Mouse (Mus musculus): ENCODE measurements around the gene Lrit2. TPM values are rescaled to one million over a fixed set of nuclear protein-coding genes. Genes with fewer than 3 reads are reported as not detected.

Lrit2 gene
- not detected for total RNA-seq (2021)

- no peak for DNase-seq (ENCODE audit: extremely low spot score in 1 of 2, low spot score in 1 of 2)
Measured at GRCm38 (mm10) chr14:37067629-37068028, at the start of gene Lrit2. Gene Lrit2 (plus strand): TSS chr14:37067929.

GRCm38 (mm10) chr14:37027248-37027933 is 40.3 kb upstream of the Lrit2 start:
- no peak for DNase-seq (ENCODE audit: extremely low spot score in 1 of 2, low spot score in 1 of 2)

GRCm38 (mm10) chr14:37027951-37028350 is 39.8 kb upstream of the Lrit2 start:
- DNase-seq (ENCODE audit: extremely low spot score in 1 of 2, low spot score in 1 of 2) = no peak

DNA sequence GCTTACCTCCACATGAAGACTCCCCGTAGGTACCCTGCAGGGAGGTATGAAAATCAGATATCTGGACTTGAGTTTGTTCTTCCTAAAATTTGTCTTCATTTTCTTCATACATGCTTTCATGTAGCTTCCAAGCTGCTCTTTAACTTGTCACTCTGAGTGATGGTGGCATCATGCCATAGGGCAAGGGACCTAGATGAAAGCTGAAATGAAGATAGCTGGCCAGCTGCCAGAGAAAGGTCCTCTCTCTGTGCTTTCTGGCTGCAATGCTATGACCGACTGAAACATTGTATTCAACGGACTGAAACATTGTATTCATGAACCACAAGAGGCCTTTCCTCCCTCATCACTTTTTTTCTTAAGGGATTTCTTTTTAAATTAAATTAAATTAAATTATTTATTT is 39.2 kb upstream of the Lrit2 start:
- no peak for DNase-seq (ENCODE audit: extremely low spot score in 1 of 2, low spot score in 1 of 2)

DNA sequence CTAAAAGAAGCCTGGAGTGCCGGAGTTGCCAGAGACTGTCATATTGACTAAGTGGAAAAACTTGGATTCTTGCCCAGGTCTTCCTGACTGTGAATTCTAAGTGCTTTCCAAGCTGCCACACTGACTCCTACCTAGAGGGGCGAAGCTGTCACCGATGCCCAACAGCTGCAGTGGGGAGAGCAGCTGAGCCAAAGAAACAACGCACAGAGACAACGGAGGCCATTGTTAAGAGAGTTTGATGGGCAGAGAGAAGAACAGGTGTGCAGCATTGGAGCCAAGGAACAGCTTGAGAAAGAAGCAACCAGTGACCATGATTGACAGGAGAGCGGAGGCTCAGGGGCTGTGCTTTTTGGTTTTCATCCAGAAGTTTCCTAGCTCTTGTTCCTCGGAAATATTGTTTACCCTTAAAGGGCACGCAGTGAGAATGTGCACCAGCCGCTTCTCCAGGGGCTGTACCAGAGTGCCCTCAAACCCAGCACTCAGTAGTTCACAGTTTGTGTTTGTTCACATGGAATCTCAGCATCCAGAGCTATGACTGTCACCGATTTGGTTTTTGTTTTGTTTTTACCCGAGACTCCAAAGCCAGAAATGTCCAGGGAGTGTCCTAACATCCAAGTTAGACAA is 35.1 kb upstream of the Lrit2 start:
- DNase-seq (ENCODE audit: extremely low spot score in 1 of 2, low spot score in 1 of 2) = no peak

DNA sequence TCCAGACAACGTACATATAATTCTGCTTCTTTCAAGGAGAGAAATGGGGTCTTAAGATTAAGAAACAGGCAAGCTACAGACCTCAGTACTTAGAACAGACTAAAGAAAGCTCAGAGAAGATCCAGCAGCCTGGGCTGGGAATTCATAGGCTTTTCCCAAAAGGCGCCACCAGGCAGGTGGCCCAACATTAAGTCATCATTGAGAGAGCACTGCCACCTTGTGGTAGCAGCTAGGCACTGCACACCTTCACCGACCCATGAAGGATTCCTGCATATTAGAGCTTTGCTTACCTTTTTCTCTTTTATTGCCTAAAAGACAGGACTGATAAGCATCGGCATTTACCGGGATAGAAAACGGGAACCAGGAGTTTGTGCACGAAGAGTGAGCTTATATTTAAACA is 34.5 kb upstream of the Lrit2 start:
- DNase-seq (ENCODE audit: extremely low spot score in 1 of 2, low spot score in 1 of 2) = peak; percentile 69 to 89

GRCm38 (mm10) chr14:37034432-37034831 is 33.3 kb upstream of the Lrit2 start:
- DNase-seq (ENCODE audit: extremely low spot score in 1 of 2, low spot score in 1 of 2) = no peak

DNA sequence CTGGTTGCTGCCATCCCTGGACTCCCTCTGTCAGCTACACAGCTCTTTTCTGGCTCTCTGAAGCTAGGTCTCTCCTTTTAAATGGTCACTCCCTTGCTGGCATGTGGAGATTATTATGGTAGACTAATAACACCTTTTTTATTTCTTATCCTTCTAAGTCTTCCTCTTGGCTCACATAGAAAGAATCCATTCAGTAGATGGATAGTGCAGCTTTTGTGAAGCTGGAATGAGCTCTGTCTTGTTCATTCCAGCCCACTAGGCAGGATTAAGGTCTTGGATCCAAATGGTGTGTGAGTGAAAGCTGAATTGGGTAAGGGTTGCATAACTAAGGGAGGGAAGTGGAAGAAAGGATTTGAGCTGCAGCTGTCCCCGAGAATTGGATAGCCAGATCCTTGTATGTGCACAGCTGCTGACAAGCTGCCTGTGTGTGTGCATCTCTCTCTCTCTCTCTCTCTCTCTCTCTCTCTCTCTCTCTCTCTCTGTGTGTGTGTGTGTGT is 18.8 kb upstream of the Lrit2 start, which contains the start of gene Rgr:
Gene Rgr, minus strand, starts transcription at position 51 of the 497 bp plus-strand sequence.
- DNase-seq (ENCODE audit: extremely low spot score in 1 of 2, low spot score in 1 of 2) = no peak

DNA sequence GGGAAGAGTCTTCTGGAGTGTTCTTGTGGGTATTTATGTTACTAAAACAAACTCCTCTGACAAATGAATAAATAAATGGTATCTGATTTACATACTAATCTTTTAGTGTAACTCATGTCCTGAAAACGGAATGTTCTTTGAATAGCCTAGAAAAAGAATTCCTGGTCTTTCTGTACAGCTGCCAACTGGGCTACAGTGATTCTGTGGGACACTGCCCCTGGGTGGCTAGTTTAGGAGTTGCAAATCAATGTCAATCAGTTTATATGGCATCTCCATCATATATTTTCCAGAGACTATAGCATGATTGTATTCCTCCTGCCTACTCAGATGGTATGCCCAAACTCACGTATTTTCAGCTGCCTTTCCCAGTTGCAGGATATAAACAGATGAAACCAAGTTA is 2.9 kb upstream of the Lrit2 start:
- no peak for DNase-seq (ENCODE audit: extremely low spot score in 1 of 2, low spot score in 1 of 2)

DNA sequence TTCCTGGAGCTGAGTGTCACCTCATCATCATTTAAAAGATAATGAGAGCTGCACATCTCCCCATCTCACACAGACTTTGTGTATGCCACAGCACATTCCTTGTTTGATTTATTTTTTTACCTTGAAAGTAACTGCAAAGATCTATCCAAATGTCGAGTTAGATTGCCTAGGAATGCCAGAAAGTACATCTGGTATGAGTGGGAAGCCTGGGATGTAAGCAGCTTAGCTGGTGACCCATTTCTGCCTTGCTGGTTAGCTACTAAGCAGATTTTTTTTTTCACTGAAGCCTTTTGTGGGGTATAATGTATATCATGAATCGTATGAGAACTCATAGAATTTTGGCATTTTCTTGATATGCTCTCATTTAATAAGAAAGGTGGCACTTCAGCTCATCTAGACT is 1.1 kb upstream of the Lrit2 start:
- DNase-seq (ENCODE audit: extremely low spot score in 1 of 2, low spot score in 1 of 2) = no peak

- peak in 1 of 2 experiments; percentile 53 for DNase-seq (ENCODE audit: extremely low spot score in 1 of 2, low spot score in 1 of 2)
Measured at GRCm38 (mm10) chr14:37068516-37068915, 787 bp downstream of the Lrit2 start.

GRCm38 (mm10) chr14:37080724-37081123 is 13.0 kb downstream of the Lrit2 start:
- DNase-seq (ENCODE audit: extremely low spot score in 1 of 2, low spot score in 1 of 2) = no peak

GRCm38 (mm10) chr14:37083755-37084154 is 16.0 kb downstream of the Lrit2 start:
- no peak for DNase-seq (ENCODE audit: extremely low spot score in 1 of 2, low spot score in 1 of 2)

DNA sequence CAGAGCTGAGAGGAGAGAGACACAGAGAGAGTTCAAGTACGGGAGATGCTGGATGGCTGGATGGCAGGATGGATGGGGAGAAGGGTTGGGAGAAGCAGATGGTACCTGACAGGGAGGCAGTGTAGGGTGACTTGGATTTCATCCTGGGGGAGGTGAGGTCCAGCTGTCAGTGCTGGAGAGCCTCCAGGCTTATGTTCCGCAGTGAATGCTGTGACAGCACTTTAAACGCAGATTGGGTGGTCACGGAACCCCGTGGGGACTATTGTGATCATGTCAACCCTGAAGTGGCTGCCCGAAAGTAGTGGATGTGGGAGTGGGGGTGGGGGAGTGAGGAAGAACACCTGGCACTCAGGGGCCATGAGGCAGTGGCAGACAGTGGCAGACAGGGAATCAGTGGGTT is 26.7 kb downstream of the Lrit2 start:
- no peak for DNase-seq (ENCODE audit: extremely low spot score in 1 of 2, low spot score in 1 of 2)

GRCm38 (mm10) chr14:37095556-37095955 is 27.8 kb downstream of the Lrit2 start:
- no peak for DNase-seq (ENCODE audit: extremely low spot score in 1 of 2, low spot score in 1 of 2)

GRCm38 (mm10) chr14:37097956-37098530 is 30.3 kb downstream of the Lrit2 start, which contains the start of gene Cdhr1:
Gene Cdhr1 (minus strand): TSS chr14:37098347.
- DNase-seq (ENCODE audit: extremely low spot score in 1 of 2, low spot score in 1 of 2) = no peak

- no peak for DNase-seq (ENCODE audit: extremely low spot score in 1 of 2, low spot score in 1 of 2)
Measured at GRCm38 (mm10) chr14:37101531-37101930, 33.8 kb downstream of the Lrit2 start.

DNA sequence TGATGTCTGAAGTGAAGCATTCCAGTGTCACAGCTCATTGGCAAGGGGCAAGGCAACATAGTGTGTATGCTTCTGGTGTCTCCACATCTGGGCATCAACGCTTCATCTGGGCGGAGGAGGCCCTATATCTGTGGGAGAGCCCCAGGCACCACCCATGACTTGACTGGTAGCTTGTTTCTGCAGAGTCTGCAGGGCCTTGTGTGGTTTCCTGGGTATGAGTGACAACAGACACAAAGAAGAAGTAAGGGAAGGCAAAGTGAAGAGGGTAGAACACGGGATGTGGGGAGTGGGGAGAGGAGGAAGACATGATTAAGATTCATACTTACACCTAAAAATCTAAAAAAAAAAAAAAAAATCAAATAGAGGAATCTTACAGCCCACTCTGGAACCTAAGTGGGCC is 34.8 kb downstream of the Lrit2 start:
- no peak for DNase-seq (ENCODE audit: extremely low spot score in 1 of 2, low spot score in 1 of 2)

DNA sequence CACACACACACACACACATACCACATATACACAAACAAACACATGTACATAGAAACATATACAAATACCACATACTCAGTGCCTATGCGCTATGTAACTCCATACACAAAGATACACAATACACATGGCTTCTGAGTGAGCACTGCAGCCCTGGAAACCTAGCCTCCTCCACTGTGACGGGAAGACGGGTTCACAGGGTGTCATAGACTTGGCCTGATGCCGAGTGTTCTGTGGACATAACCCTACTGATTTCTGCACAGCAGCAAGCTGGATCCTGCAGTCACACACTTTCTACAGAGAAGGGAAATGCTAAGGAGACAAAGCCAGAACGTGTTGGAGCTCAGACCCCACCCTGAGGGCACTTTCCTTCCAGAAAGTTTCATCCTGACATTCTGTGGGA is 37.0 kb downstream of the Lrit2 start:
- DNase-seq (ENCODE audit: extremely low spot score in 1 of 2, low spot score in 1 of 2) = no peak

GRCm38 (mm10) chr14:37105846-37106245 is 38.1 kb downstream of the Lrit2 start:
- no peak for DNase-seq (ENCODE audit: extremely low spot score in 1 of 2, low spot score in 1 of 2)

GRCm38 (mm10) chr14:37109460-37109859 is 41.7 kb downstream of the Lrit2 start:
- no peak for DNase-seq (ENCODE audit: extremely low spot score in 1 of 2, low spot score in 1 of 2)

- DNase-seq (ENCODE audit: extremely low spot score in 1 of 2, low spot score in 1 of 2) = no peak
Measured at GRCm38 (mm10) chr14:37109975-37110374, 42.2 kb downstream of the Lrit2 start.

Data from layer of hippocampus, postnatal 25 days (tissue).